Mouse (Mus musculus) effector memory CD4-positive, alpha-beta T cell, adult 7 months (primary cell): Measurements from ENCODE around the gene Slfn1. TPM values are rescaled to one million over a fixed set of nuclear protein-coding genes. Genes with fewer than 3 reads are reported as not detected.

ENCODE experiments used
- polyA plus RNA-seq: library from polyadenylated mRNA; unstranded; fragments of 100-300 nt; shearing (Covaris generic); gene quantifications from one replicate; pipeline ENCODE4 v1.2.1, GENCODE M21; 2017

The Slfn1 gene
- 104 TPM for polyA plus RNA-seq

GRCm38 (mm10) chr11:83116597-83117227 is at the start of gene Slfn1:
TSS of gene Slfn1 (plus strand) at chr11:83116849.

Other genes with a start within 250 kb of the Slfn1 start
- gene Rffl, start 245.6 kb upstream of the Slfn1 start, polyA plus RNA-seq = 22.8 TPM
- gene Rad51d, start 226.2 kb upstream of the Slfn1 start, polyA plus RNA-seq = 11.7 TPM
- gene Fndc8, start 224.7 kb upstream of the Slfn1 start, polyA plus RNA-seq = 0.34 TPM
- gene Nle1, start 208.4 kb upstream of the Slfn1 start, polyA plus RNA-seq = 17.9 TPM
- 0.18 TPM for gene Unc45b, start 206.3 kb upstream of the Slfn1 start, polyA plus RNA-seq
- 10.5 TPM for gene Slfn5, start 165.5 kb upstream of the Slfn1 start, polyA plus RNA-seq
- 2.9 TPM for gene Slfn9, start 125.0 kb upstream of the Slfn1 start, polyA plus RNA-seq
- 31.4 TPM for gene Slfn8, start 96.0 kb upstream of the Slfn1 start, polyA plus RNA-seq
- gene Slfn2, start 51.7 kb upstream of the Slfn1 start, polyA plus RNA-seq = 878 TPM
- gene Slfn4, start 58.3 kb downstream of the Slfn1 start, polyA plus RNA-seq = not detected
- 2.0 TPM for gene Slfn3, start 74.5 kb downstream of the Slfn1 start, polyA plus RNA-seq
- gene Slfn14, start 169.9 kb downstream of the Slfn1 start, polyA plus RNA-seq = not detected
- 41.8 TPM for gene Ap2b1, start 182.2 kb downstream of the Slfn1 start, polyA plus RNA-seq
- 12.9 TPM for gene Pex12, start 185.7 kb downstream of the Slfn1 start, polyA plus RNA-seq